Mouse (Mus musculus) liver, embryonic 13.5 days (tissue): ENCODE data around the gene Dock3. TPM values are rescaled to one million over a fixed set of nuclear protein-coding genes. Genes with fewer than 3 reads are reported as not detected.

ENCODE experiments used
- ATAC-seq: fragments of 200-750 bp; cut with Nextera tagmentation; 2 replicates; pipeline ENCODE4 v1.8.0; 2017; ENCODE audit warnings: low read depth, mild to moderate bottlenecking, moderate number of reproducible peaks, moderate library complexity
- DNase-seq: peaks from one replicate; pipeline ENCODE4 v3.0.0; 2022
- H3K27ac ChIP-seq: fragments of 300-500 bp; sonication (generic); 2 replicates; pipeline ENCODE4 v1.5.1; 2015; ENCODE audit warnings: moderate library complexity, mild to moderate bottlenecking, inconsistent platforms
- H3K27me3 ChIP-seq: fragments of 300-500 bp; sonication (generic); 2 replicates; pipeline ENCODE4 v1.6.1; 2015; ENCODE audit warnings: mild to moderate bottlenecking, inconsistent platforms
- H3K36me3 ChIP-seq: fragments of 300-500 bp; sonication (generic); 2 replicates; pipeline ENCODE4 v1.6.1; 2015; ENCODE audit warnings: mild to moderate bottlenecking, inconsistent platforms
- H3K4me1 ChIP-seq: fragments of 300-500 bp; sonication (generic); replicated peaks from 2 replicates; pipeline ENCODE4 v1.6.1; 2015; ENCODE audit warnings: inconsistent platforms
- H3K4me2 ChIP-seq: fragments of 300-500 bp; sonication (generic); 2 replicates; pipeline ENCODE4 v1.6.1; 2015; ENCODE audit warnings: inconsistent platforms, mild to moderate bottlenecking, moderate library complexity
- H3K4me3 ChIP-seq: fragments of 300-500 bp; sonication (generic); replicated peaks from 2 replicates; pipeline ENCODE4 v1.5.1; 2015; ENCODE audit warnings: mild to moderate bottlenecking, inconsistent platforms
- H3K9ac ChIP-seq: fragments of 300-500 bp; sonication (generic); 2 replicates; pipeline ENCODE4 v1.6.1; 2015; ENCODE audit warnings: mild to moderate bottlenecking, inconsistent platforms
- H3K9me3 ChIP-seq: fragments of 300-500 bp; sonication (generic); replicated peaks from 2 replicates; pipeline ENCODE4 v1.6.1; 2016; ENCODE audit warnings: inconsistent platforms
- whole genome bisulfite sequencing: fragments of 180-500 bp; shearing (Covaris S2); methylation state at CpG from one replicate; pipeline ENCODE4 v1.1.7; 2015; ENCODE audit not compliant: insufficient replicate concordance; 5-methylcytosine and 5-hydroxymethylcytosine counted together
- polyA plus RNA-seq: library from polyadenylated mRNA; unstranded; fragments of >200 nt; fragmentation: Nextera tagmentation; extraction: Ambion mirVana; gene quantifications from 2 replicates; pipeline ENCODE4 v1.2.1, GENCODE M21; 2015

Dock3 gene
- polyA plus RNA-seq, 1 experiment from 2014 or later, result 0.09 TPM

- H3K4me2 ChIP-seq, result no peak overlapping the region
- DNase-seq, result no peak
- peaks cover 51% of the 10 kb centered on the region for H3K4me1 ChIP-seq
- no peaks in the 10 kb centered on the region for H3K9me3 ChIP-seq
- H3K27ac ChIP-seq, result no peak overlapping the region
- no peak for ATAC-seq
- no peak overlapping the region for H3K4me3 ChIP-seq
- no peaks in the 10 kb centered on the region for H3K36me3 ChIP-seq
- no peak overlapping the region for H3K9ac ChIP-seq
- H3K27me3 ChIP-seq, result no peaks in the 10 kb centered on the region
- WGBS, result 56% methylated on average over 7 of the region's 7 CpGs
Observed at GRCm38 (mm10) chr9:107271177-107271938, 39.6 kb upstream of the Dock3 start.

- H3K4me1 ChIP-seq, result peaks cover 51% of the 10 kb centered on the region
- no peaks in the 10 kb centered on the region for H3K9me3 ChIP-seq
- DNase-seq (no peak), ATAC-seq (no peak)
- H3K27me3 ChIP-seq, result no peaks in the 10 kb centered on the region
- no peak overlapping the region for H3K9ac ChIP-seq
- 20% methylated on average over 1 of the region's 1 CpGs for WGBS
- H3K4me3 ChIP-seq, result no peak overlapping the region
- H3K4me2 ChIP-seq, result no peak overlapping the region
- no peaks in the 10 kb centered on the region for H3K36me3 ChIP-seq
- H3K27ac ChIP-seq, result no peak overlapping the region
Observed at GRCm38 (mm10) chr9:107269772-107270171, 38.1 kb upstream of the Dock3 start.

GRCm38 (mm10) chr9:107267721-107268402, 36.2 kb upstream of the Dock3 start:
- no peak overlapping the region for H3K4me3 ChIP-seq
- no peaks in the 10 kb centered on the region for H3K9me3 ChIP-seq
- no peak for ATAC-seq
- H3K4me2 ChIP-seq, result no peak overlapping the region
- DNase-seq, result no peak
- H3K27me3 ChIP-seq, result no peaks in the 10 kb centered on the region
- H3K9ac ChIP-seq, result no peak overlapping the region
- peaks cover 43% of the 10 kb centered on the region for H3K4me1 ChIP-seq
- 19% methylated on average over 4 of the region's 4 CpGs for WGBS
- H3K36me3 ChIP-seq, result no peaks in the 10 kb centered on the region
- no peak overlapping the region for H3K27ac ChIP-seq

- no peaks in the 10 kb centered on the region for H3K36me3 ChIP-seq
- H3K27ac ChIP-seq, result no peak overlapping the region
- no peak overlapping the region for H3K4me2 ChIP-seq
- no peak overlapping the region for H3K4me3 ChIP-seq
- H3K9ac ChIP-seq, result no peak overlapping the region
- no peak for ATAC-seq
- no peaks in the 10 kb centered on the region for H3K27me3 ChIP-seq
- no peak for DNase-seq
- 43% methylated on average over 1 of the region's 1 CpGs for WGBS
- H3K4me1 ChIP-seq, result peaks cover 35% of the 10 kb centered on the region
- no peaks in the 10 kb centered on the region for H3K9me3 ChIP-seq
Observed at GRCm38 (mm10) chr9:107267028-107267427, 35.3 kb upstream of the Dock3 start.

GRCm38 (mm10) chr9:107264731-107265130, 33.0 kb upstream of the Dock3 start:
- H3K36me3 ChIP-seq, result no peaks in the 10 kb centered on the region
- H3K4me2 ChIP-seq, result no peak overlapping the region
- H3K9me3 ChIP-seq, result no peaks in the 10 kb centered on the region
- DNase-seq (no peak), ATAC-seq (no peak)
- no peak overlapping the region for H3K9ac ChIP-seq
- no peak overlapping the region for H3K4me3 ChIP-seq
- no peak overlapping the region for H3K27ac ChIP-seq
- 38% methylated on average over 3 of the region's 3 CpGs for WGBS
- H3K4me1 ChIP-seq, result peaks cover 12% of the 10 kb centered on the region
- H3K27me3 ChIP-seq, result no peaks in the 10 kb centered on the region

- DNase-seq (no peak), ATAC-seq (no peak)
- Histone ChIP-seq H3K27me3 (no peaks in the 10 kb centered on the region), H3K27ac (no peak overlapping the region), H3K9ac (no peak overlapping the region), H3K4me3 (no peak overlapping the region), H3K9me3 (no peaks in the 10 kb centered on the region), H3K36me3 (no peaks in the 10 kb centered on the region), H3K4me1 (peaks cover 7% of the 10 kb centered on the region; the same call in 1 of the 2 replicates), H3K4me2 (no peak overlapping the region)
- 68% methylated on average over 5 of the region's 5 CpGs for WGBS
Observed at GRCm38 (mm10) chr9:107263912-107264311, 32.2 kb upstream of the Dock3 start.

GRCm38 (mm10) chr9:107262375-107262774, 30.7 kb upstream of the Dock3 start:
- Histone ChIP-seq H3K27ac (no peak overlapping the region), H3K36me3 (no peaks in the 10 kb centered on the region), H3K9me3 (no peaks in the 10 kb centered on the region), H3K9ac (no peak overlapping the region), H3K27me3 (no peaks in the 10 kb centered on the region), H3K4me3 (no peak overlapping the region), H3K4me1 (no peaks in the 10 kb centered on the region; the same call in 1 of the 2 replicates), H3K4me2 (no peak overlapping the region)
- DNase-seq (no peak), ATAC-seq (no peak)
- WGBS, result 77% methylated on average over 7 of the region's 7 CpGs

GRCm38 (mm10) chr9:107261792-107262191, 30.1 kb upstream of the Dock3 start:
- Histone ChIP-seq H3K9ac (no peak overlapping the region), H3K36me3 (no peaks in the 10 kb centered on the region), H3K9me3 (no peaks in the 10 kb centered on the region), H3K4me3 (no peak overlapping the region), H3K27me3 (no peaks in the 10 kb centered on the region), H3K27ac (no peak overlapping the region), H3K4me2 (no peak overlapping the region), H3K4me1 (no peaks in the 10 kb centered on the region; the same call in 1 of the 2 replicates)
- WGBS, result 62% methylated on average over 6 of the region's 6 CpGs
- ATAC-seq (no peak), DNase-seq (no peak)

- 35% methylated on average over 8 of the region's 8 CpGs for WGBS
- no peaks in the 10 kb centered on the region for H3K9me3 ChIP-seq
Observed at GRCm38 (mm10) chr9:107260836-107261235, 29.1 kb upstream of the Dock3 start.

GRCm38 (mm10) chr9:107260429-107260828, 28.7 kb upstream of the Dock3 start:
- Histone ChIP-seq H3K9me3 (no peaks in the 10 kb centered on the region), H3K4me1 (no peaks in the 10 kb centered on the region; the same call in 1 of the 2 replicates), H3K27ac (no peak overlapping the region), H3K4me2 (no peak overlapping the region), H3K36me3 (no peaks in the 10 kb centered on the region), H3K4me3 (no peak overlapping the region), H3K9ac (no peak overlapping the region), H3K27me3 (no peaks in the 10 kb centered on the region)
- WGBS, result 69% methylated on average over 2 of the region's 2 CpGs
- DNase-seq (no peak), ATAC-seq (no peak)

More at GRCm38 (mm10) chr9:107260836-107261235, 29.1 kb upstream of the Dock3 start:
- Histone ChIP-seq H3K36me3 (no peaks in the 10 kb centered on the region), H3K27me3 (no peaks in the 10 kb centered on the region), H3K4me2 (no peak overlapping the region), H3K27ac (no peak overlapping the region), H3K4me3 (no peak overlapping the region), H3K4me1 (no peaks in the 10 kb centered on the region; the same call in 1 of the 2 replicates), H3K9ac (no peak overlapping the region)
- DNase-seq, result no peak
- ATAC-seq, result no peak

- Histone ChIP-seq H3K4me2 (no peak overlapping the region), H3K9ac (no peak overlapping the region), H3K9me3 (no peaks in the 10 kb centered on the region), H3K27me3 (no peaks in the 10 kb centered on the region), H3K4me1 (no peaks in the 10 kb centered on the region; the same call in 1 of the 2 replicates), H3K4me3 (no peak overlapping the region), H3K27ac (no peak overlapping the region), H3K36me3 (no peaks in the 10 kb centered on the region)
- 61% methylated on average over 6 of the region's 6 CpGs for WGBS
- DNase-seq (no peak), ATAC-seq (no peak)
Observed at GRCm38 (mm10) chr9:107259571-107259970, 27.9 kb upstream of the Dock3 start.
